Mouse (Mus musculus) activated CD4-positive, CD25-positive, alpha-beta regulatory T cell, adult 9 weeks (primary cell): ENCODE results near the gene Cmtm4. TPM values are rescaled to one million over a fixed set of nuclear protein-coding genes. Genes with fewer than 3 reads are reported as not detected.

ENCODE experiments used
- polyA plus RNA-seq: library from polyadenylated mRNA; unstranded; fragments of 100-300 nt; shearing (Covaris generic); gene quantifications from one replicate; pipeline ENCODE4 v1.2.1, GENCODE M21; 2017

The Cmtm4 gene
- 0.20 TPM for polyA plus RNA-seq

DNA sequence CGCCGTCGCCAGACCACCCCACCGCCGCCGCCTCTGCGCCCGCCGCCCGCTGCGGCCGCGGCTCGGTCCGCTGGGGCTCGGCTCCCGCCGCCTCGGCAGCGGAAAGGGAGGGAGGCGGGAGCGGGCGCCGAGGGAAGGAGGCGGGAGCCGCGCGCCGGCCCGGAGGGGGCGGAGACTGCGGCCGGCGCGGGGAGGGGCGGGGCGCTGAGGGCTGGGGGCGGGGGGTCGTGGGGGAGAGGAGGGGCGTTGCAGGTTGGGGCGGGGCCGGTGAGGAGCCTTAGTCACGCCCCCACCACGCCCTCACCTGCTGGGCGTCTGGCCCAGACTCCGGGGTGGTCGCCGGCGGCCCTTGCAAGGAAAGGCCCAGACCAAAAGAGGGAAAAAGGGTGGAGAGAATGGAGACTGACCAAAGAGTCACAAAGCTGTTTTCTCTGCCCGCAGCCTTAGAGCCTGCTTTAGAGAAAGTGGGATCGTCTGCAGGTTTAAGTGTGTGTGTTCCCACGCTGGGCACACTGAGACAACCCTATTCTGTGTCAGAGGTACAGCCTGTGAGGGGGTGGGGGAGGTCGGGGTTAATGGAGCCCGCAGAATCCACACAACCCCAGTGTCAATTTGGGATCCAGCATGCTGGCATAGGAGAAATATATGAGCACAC is at the start of gene Cmtm4:
TSS of gene Cmtm4 (minus strand) at position 105 of the 655 bp plus-strand sequence.

DNA sequence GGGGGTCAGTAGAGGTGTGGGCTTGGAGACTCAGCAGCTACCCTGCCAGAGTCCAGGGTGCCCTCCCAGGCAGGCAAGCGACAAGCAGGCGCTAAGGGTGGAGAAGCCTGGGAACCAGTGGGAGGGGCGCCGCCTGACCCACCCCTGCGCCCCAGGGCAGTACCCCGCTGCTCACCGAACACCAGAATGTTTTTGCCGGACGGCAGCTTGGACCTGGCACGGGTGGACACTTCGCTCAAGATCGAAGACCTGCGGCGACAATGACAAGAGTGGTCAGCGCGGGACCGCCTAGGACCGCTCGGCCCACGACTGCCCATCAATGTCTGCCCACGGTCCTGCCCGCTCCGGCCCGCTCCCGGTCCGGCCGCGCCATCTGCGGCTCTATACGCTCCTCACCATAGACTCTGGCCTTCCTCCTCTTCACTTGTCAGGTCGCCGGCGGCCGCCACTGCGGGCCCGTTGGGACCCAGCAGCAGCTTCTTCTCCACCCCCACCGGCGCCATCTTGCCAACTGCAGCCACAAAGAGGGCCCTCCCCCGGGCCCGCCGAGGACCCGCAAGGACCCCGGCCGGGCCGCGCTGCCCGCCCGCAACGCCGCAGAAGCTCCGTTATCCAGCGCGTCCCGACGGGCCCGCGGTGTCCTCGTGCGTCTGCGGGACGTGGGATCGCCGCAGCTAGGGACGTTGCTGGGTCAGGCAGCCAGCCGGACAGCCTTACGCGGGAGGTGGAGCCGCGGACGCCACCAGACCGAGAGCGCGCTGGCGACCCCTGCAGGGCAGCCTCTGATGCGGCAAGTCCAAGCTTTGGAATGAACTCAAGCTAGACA is 46.9 kb upstream of the Cmtm4 start, which contains the start of gene Dync1li2:
TSS of gene Dync1li2 (minus strand) at position 749 of the 826 bp plus-strand sequence.

DNA sequence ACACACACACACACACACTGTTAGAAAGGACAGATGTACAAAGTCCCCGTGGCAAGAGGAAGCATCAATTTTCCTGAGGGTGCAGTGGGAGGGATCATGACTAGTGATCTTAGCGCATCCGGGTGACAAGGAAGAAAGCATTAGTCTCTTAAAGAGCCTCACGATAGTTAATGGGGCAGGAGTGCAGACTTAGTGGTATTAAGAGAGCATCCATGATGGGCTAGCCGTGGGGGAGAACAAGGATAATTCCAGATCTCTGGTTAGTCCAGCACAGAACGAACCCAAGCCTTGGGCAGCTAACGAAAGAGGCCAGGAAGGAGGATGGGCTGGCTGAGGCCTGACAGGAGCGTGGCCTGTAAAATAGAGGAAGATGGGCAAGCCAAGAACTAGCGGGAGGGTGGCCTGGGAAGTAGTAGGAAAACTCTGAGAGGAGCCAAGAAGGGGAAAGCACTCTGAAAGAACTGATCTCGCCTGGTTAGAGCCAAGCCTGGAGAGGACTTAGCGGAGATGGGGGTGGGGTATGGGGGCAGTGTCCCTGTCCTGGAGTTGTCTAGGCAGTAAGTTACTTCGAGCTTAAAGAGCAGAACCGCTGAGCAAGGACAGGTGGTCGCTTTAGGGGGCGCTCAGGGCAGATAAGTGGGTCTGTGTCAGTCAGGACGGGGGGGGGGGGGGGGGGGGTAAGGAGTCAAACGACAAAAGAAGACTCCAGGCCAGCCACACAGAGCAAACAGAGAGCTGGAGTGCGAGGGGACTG is 56.2 kb downstream of the Cmtm4 start, which contains the start of gene Cmtm3:
TSS of gene Cmtm3 (plus strand) at position 182 of the 754 bp plus-strand sequence.

GRCm38 (mm10) chr8:104321930-104322329 is 73.7 kb downstream of the Cmtm4 start, which contains the start of gene Cmtm2b:
Gene Cmtm2b, plus strand, starts transcription at chr8:104322230.

GRCm38 (mm10) chr8:104321267-104321666 is 74.3 kb downstream of the Cmtm4 start, which contains the start of gene Gm11020:
Gene Gm11020, plus strand, starts transcription at chr8:104321567.

GRCm38 (mm10) chr8:104309441-104310155 is 86.0 kb downstream of the Cmtm4 start, which contains the start of the genes Gm45711 and Cmtm1:
Gene Gm45711, minus strand, starts transcription at chr8:104310081.
Gene Cmtm1, minus strand, starts transcription at chr8:104310145.

Other genes with a start within 250 kb of the Cmtm4 start
- not detected for gene Bean1, start 225.4 kb downstream of the Cmtm4 start, polyA plus RNA-seq
- gene Tk2, start 147.2 kb downstream of the Cmtm4 start, polyA plus RNA-seq = 80.0 TPM
- gene Cklf, start 144.9 kb downstream of the Cmtm4 start, polyA plus RNA-seq = 138 TPM
- not detected for gene Cmtm2a, start 102.6 kb downstream of the Cmtm4 start, polyA plus RNA-seq
- not detected for gene Gm45711, start 85.7 kb downstream of the Cmtm4 start, polyA plus RNA-seq
- not detected for gene Cmtm1, start 85.7 kb downstream of the Cmtm4 start, polyA plus RNA-seq
- not detected for gene Gm11020, start 74.2 kb downstream of the Cmtm4 start, polyA plus RNA-seq
- gene Cmtm2b, start 73.6 kb downstream of the Cmtm4 start, polyA plus RNA-seq = not detected
- 38.3 TPM for gene Cmtm3, start 56.4 kb downstream of the Cmtm4 start, polyA plus RNA-seq
- 41.9 TPM for gene Dync1li2, start 47.2 kb upstream of the Cmtm4 start, polyA plus RNA-seq
- gene Terb1, start 114.1 kb upstream of the Cmtm4 start, polyA plus RNA-seq = 0.10 TPM
- gene Nae1, start 138.8 kb upstream of the Cmtm4 start, polyA plus RNA-seq = 92.9 TPM
- 2.7 TPM for gene Car7, start 138.9 kb upstream of the Cmtm4 start, polyA plus RNA-seq
- gene Pdp2, start 195.6 kb upstream of the Cmtm4 start, polyA plus RNA-seq = 6.7 TPM
- gene Cdh16, start 228.6 kb upstream of the Cmtm4 start, polyA plus RNA-seq = not detected
- 32.8 TPM for gene Rrad, start 235.5 kb upstream of the Cmtm4 start, polyA plus RNA-seq
- 153 TPM for gene Ciao2b, start 246.2 kb upstream of the Cmtm4 start, polyA plus RNA-seq